Mouse (Mus musculus): ENCODE results near the gene Kank2. TPM values are rescaled to one million over a fixed set of nuclear protein-coding genes. Genes with fewer than 3 reads are reported as not detected.

Gene Kank2
- polyA plus RNA-seq, 1 experiment: 15.4 TPM

GRCm38 (mm10) chr9:21842391-21842790, 43.8 kb upstream of the Kank2 start:
- no peak for TF ChIP-seq CTCF (IDR thresholded peaks at IDR 0.05; ENCODE audit: extremely low read depth, insufficient read depth, insufficient read length, insufficient replicate concordance)
- TF ChIP-seq POLR2A (IDR thresholded peaks at IDR 0.05; ENCODE audit: low read depth, low read length): no peak
- no peaks in the 10 kb centered on the region for H3K27me3 ChIP-seq (ENCODE audit: control insufficient read depth, insufficient read depth, low read length)
- no peak overlapping the region for H3K4me3 ChIP-seq (ENCODE audit: extremely low read depth, insufficient read depth, insufficient read length)
- 75% methylated on average over 5 of the region's 5 CpGs for WGBS
- no peak for DNase-seq (ENCODE audit: low read depth in 1 of 2, low spot score in 2 of 2)
- H3K36me3 ChIP-seq (ENCODE audit: control insufficient read depth, insufficient read depth, low read length): no peaks in the 10 kb centered on the region
- peak overlapping the region; percentile 10; the same call in 1 of the 2 replicates for H3K27ac ChIP-seq (ENCODE audit: insufficient read depth, low read length)
- H3K4me1 ChIP-seq (ENCODE audit: control insufficient read depth, insufficient read depth, insufficient read length): no peaks in the 10 kb centered on the region; the same call in 1 of the 2 replicates

- Histone ChIP-seq H3K27ac (ENCODE audit: insufficient read depth, low read length) (no peak overlapping the region), H3K4me3 (ENCODE audit: extremely low read depth, insufficient read depth, insufficient read length) (no peak overlapping the region), H3K4me1 (ENCODE audit: control insufficient read depth, insufficient read depth, insufficient read length) (no peaks in the 10 kb centered on the region), H3K36me3 (ENCODE audit: control insufficient read depth, insufficient read depth, low read length) (no peaks in the 10 kb centered on the region), H3K27me3 (ENCODE audit: control insufficient read depth, insufficient read depth, low read length) (no peaks in the 10 kb centered on the region)
- TF ChIP-seq POLR2A (IDR thresholded peaks at IDR 0.05; ENCODE audit: low read depth, low read length) (no peak), CTCF (IDR thresholded peaks at IDR 0.05; ENCODE audit: extremely low read depth, insufficient read depth, insufficient read length, insufficient replicate concordance) (no peak)
- WGBS: 92% methylated on average over 6 of the region's 6 CpGs
- no peak for DNase-seq (ENCODE audit: low read depth in 1 of 2, low spot score in 2 of 2)
Observed at GRCm38 (mm10) chr9:21841340-21841739, 42.8 kb upstream of the Kank2 start.

- Histone ChIP-seq H3K27ac (ENCODE audit: insufficient read depth, low read length) (no peak overlapping the region), H3K36me3 (ENCODE audit: control insufficient read depth, insufficient read depth, low read length) (no peaks in the 10 kb centered on the region), H3K27me3 (ENCODE audit: control insufficient read depth, insufficient read depth, low read length) (no peaks in the 10 kb centered on the region), H3K4me3 (ENCODE audit: extremely low read depth, insufficient read depth, insufficient read length) (no peak overlapping the region), H3K4me1 (ENCODE audit: control insufficient read depth, insufficient read depth, insufficient read length) (no peaks in the 10 kb centered on the region)
- WGBS: 55% methylated on average over 8 of the region's 8 CpGs
- DNase-seq (ENCODE audit: low read depth in 1 of 2, low spot score in 2 of 2): peak in 1 of 2 experiments; percentile 12
- TF ChIP-seq POLR2A (IDR thresholded peaks at IDR 0.05; ENCODE audit: low read depth, low read length): no peak
- peak; percentile 65; the same call in 1 of the 2 replicates for TF ChIP-seq CTCF (IDR thresholded peaks at IDR 0.05; ENCODE audit: extremely low read depth, insufficient read depth, insufficient read length, insufficient replicate concordance)
Observed at GRCm38 (mm10) chr9:21840115-21840787, 41.7 kb upstream of the Kank2 start.

DNA sequence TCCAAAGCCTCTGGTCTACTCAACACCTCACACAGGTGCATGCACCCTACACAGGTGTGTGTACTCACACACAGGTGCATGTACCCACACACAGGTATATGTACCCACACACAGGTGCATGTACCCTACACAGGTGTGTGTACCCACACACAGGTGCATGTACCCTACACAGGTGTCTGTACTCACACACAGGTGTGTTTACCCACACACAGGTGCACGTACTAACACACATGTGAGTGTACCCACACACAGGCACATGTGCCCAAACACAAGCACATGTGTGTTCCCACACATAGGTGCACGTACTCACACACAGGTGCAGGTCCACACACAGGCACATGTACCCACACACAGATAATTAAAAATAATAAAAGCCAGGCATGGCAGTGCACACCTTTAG, 39.1 kb upstream of the Kank2 start:
- no peak for DNase-seq (ENCODE audit: low read depth in 1 of 2, low spot score in 2 of 2)
- TF ChIP-seq CTCF (IDR thresholded peaks at IDR 0.05; ENCODE audit: extremely low read depth, insufficient read depth, insufficient read length, insufficient replicate concordance) (no peak), POLR2A (IDR thresholded peaks at IDR 0.05; ENCODE audit: low read depth, low read length) (no peak)
- 87% methylated on average over 2 of the region's 2 CpGs for WGBS
- Histone ChIP-seq H3K4me1 (ENCODE audit: control insufficient read depth, insufficient read depth, insufficient read length) (no peaks in the 10 kb centered on the region), H3K36me3 (ENCODE audit: control insufficient read depth, insufficient read depth, low read length) (no peaks in the 10 kb centered on the region), H3K27me3 (ENCODE audit: control insufficient read depth, insufficient read depth, low read length) (no peaks in the 10 kb centered on the region), H3K4me3 (ENCODE audit: extremely low read depth, insufficient read depth, insufficient read length) (no peak overlapping the region), H3K27ac (ENCODE audit: insufficient read depth, low read length) (no peak overlapping the region)

GRCm38 (mm10) chr9:21835258-21835912, 36.8 kb upstream of the Kank2 start, which contains the start of gene Angptl8:
Gene Angptl8 (plus strand): TSS chr9:21835510.
- Histone ChIP-seq H3K4me1 (ENCODE audit: control insufficient read depth, insufficient read depth, insufficient read length) (no peaks in the 10 kb centered on the region), H3K27ac (ENCODE audit: insufficient read depth, low read length) (no peak within 1 kb of the TSS), H3K36me3 (ENCODE audit: control insufficient read depth, insufficient read depth, low read length) (no peaks in the 10 kb centered on the region), H3K27me3 (ENCODE audit: control insufficient read depth, insufficient read depth, low read length) (no peaks in the 10 kb centered on the region), H3K4me3 (ENCODE audit: extremely low read depth, insufficient read depth, insufficient read length) (no peak within 1 kb of the TSS)
- no peak for DNase-seq (ENCODE audit: low read depth in 1 of 2, low spot score in 2 of 2)
- 90% methylated on average over 15 of the region's 15 CpGs for WGBS
- TF ChIP-seq POLR2A (IDR thresholded peaks at IDR 0.05; ENCODE audit: low read depth, low read length): no peak
- TF ChIP-seq CTCF (IDR thresholded peaks at IDR 0.05; ENCODE audit: extremely low read depth, insufficient read depth, insufficient read length, insufficient replicate concordance): no peak

DNA sequence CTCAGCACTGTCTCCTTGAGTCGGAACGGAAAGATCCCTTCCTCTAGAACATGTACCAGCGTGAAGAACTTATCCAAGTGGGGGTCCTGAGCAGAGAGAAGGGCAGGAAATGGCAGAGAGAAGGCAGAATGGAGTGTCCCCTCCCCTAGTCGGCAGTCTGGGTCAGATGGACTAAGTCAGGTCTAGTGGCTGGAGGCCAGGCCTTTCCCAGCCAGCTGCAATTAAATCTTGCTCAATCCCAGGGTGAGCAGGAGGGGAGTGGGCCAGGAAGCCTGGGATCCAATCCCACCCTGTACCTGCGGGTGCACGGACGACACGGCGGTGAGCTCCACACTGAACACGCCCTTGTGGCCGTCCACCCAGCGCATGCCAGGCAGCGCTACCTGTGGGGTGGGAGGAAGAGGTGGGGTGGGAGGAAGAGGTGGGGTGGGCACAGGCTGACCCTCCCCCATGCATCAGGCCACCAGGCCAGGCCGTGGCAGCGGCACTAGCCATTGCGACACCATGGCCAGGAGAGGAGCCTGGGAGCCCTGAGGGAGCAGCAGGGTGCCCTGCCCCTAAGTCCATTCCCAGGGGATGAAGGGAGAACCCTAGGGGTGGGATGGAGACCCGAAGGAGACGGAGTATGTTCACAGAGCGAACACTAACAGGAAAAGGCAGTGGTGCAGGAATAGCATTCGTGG, 33.2 kb upstream of the Kank2 start:
- H3K36me3 ChIP-seq (ENCODE audit: control insufficient read depth, insufficient read depth, low read length): no peaks in the 10 kb centered on the region
- H3K4me3 ChIP-seq (ENCODE audit: extremely low read depth, insufficient read depth, insufficient read length): no peak overlapping the region
- no peak overlapping the region for H3K27ac ChIP-seq (ENCODE audit: insufficient read depth, low read length)
- no peak for DNase-seq (ENCODE audit: low read depth in 1 of 2, low spot score in 2 of 2)
- H3K4me1 ChIP-seq (ENCODE audit: control insufficient read depth, insufficient read depth, insufficient read length): no peaks in the 10 kb centered on the region
- 92% methylated on average over 20 of the region's 20 CpGs for WGBS
- no peaks in the 10 kb centered on the region for H3K27me3 ChIP-seq (ENCODE audit: control insufficient read depth, insufficient read depth, low read length)
- TF ChIP-seq POLR2A (IDR thresholded peaks at IDR 0.05; ENCODE audit: low read depth, low read length) (no peak), CTCF (IDR thresholded peaks at IDR 0.05; ENCODE audit: extremely low read depth, insufficient read depth, insufficient read length, insufficient replicate concordance) (no peak)
